Mouse (Mus musculus) ZHBTc4 (cell line): Measurements from ENCODE around the gene Sppl2a.
A peak's percentile ranks its signal among the peaks of the same experiment; 100 is the strongest.

Experiments
- DNase-seq: peaks from one replicate; pipeline ENCODE4 v3.0.0-alpha.2; 2011; ENCODE audit warnings: low read depth, low spot score

Gene Sppl2a

GRCm38 (mm10) chr2:126932897-126933641 lies at the start of gene Sppl2a:
Gene Sppl2a (minus strand): TSS chr2:126933235.
- DNase-seq = peak; percentile 97

GRCm38 (mm10) chr2:126977428-126977827 lies 44.4 kb upstream of the Sppl2a start:
- no peak for DNase-seq

GRCm38 (mm10) chr2:126961696-126962095 lies 28.7 kb upstream of the Sppl2a start:
- no peak for DNase-seq

GRCm38 (mm10) chr2:126955671-126956070 lies 22.6 kb upstream of the Sppl2a start:
- DNase-seq = no peak

GRCm38 (mm10) chr2:126951085-126951484 lies 18.1 kb upstream of the Sppl2a start:
- DNase-seq = peak; percentile 37

GRCm38 (mm10) chr2:126950453-126950852 lies 17.4 kb upstream of the Sppl2a start:
- no peak for DNase-seq

GRCm38 (mm10) chr2:126949856-126950255 lies 16.8 kb upstream of the Sppl2a start:
- peak; percentile 32 for DNase-seq

GRCm38 (mm10) chr2:126949297-126949696 lies 16.3 kb upstream of the Sppl2a start:
- peak; percentile 73 for DNase-seq

GRCm38 (mm10) chr2:126948231-126948630 lies 15.2 kb upstream of the Sppl2a start:
- DNase-seq = no peak

- DNase-seq = peak; percentile 14
Observed at GRCm38 (mm10) chr2:126947646-126948045, 14.6 kb upstream of the Sppl2a start.

- no peak for DNase-seq
Observed at GRCm38 (mm10) chr2:126943211-126943610, 10.2 kb upstream of the Sppl2a start.

- DNase-seq = no peak
Observed at GRCm38 (mm10) chr2:126940314-126940866, 7.4 kb upstream of the Sppl2a start.

GRCm38 (mm10) chr2:126938069-126938468 lies 5.0 kb upstream of the Sppl2a start:
- no peak for DNase-seq

GRCm38 (mm10) chr2:126933921-126934320 lies 886 bp upstream of the Sppl2a start:
- DNase-seq = no peak

- no peak for DNase-seq
Observed at GRCm38 (mm10) chr2:126932261-126932896, 656 bp downstream of the Sppl2a start.

- no peak for DNase-seq
Observed at GRCm38 (mm10) chr2:126931784-126932183, 1.3 kb downstream of the Sppl2a start.

GRCm38 (mm10) chr2:126928681-126929080 lies 4.4 kb downstream of the Sppl2a start:
- no peak for DNase-seq

- DNase-seq = no peak
Observed at GRCm38 (mm10) chr2:126920358-126921060, 12.5 kb downstream of the Sppl2a start.

- DNase-seq = no peak
Observed at GRCm38 (mm10) chr2:126916236-126916635, 16.8 kb downstream of the Sppl2a start.

GRCm38 (mm10) chr2:126914096-126914495 lies 18.9 kb downstream of the Sppl2a start:
- no peak for DNase-seq

GRCm38 (mm10) chr2:126904162-126904561 lies 28.9 kb downstream of the Sppl2a start:
- DNase-seq = no peak

- no peak for DNase-seq
Observed at GRCm38 (mm10) chr2:126897511-126897910, 35.5 kb downstream of the Sppl2a start.
